Mouse (Mus musculus): ENCODE data around the gene Kif24. TPM values are rescaled to one million over a fixed set of nuclear protein-coding genes. Genes with fewer than 3 reads are reported as not detected.

Kif24 gene
- polyA plus RNA-seq, 1 experiment, result 0.44 TPM

DNA sequence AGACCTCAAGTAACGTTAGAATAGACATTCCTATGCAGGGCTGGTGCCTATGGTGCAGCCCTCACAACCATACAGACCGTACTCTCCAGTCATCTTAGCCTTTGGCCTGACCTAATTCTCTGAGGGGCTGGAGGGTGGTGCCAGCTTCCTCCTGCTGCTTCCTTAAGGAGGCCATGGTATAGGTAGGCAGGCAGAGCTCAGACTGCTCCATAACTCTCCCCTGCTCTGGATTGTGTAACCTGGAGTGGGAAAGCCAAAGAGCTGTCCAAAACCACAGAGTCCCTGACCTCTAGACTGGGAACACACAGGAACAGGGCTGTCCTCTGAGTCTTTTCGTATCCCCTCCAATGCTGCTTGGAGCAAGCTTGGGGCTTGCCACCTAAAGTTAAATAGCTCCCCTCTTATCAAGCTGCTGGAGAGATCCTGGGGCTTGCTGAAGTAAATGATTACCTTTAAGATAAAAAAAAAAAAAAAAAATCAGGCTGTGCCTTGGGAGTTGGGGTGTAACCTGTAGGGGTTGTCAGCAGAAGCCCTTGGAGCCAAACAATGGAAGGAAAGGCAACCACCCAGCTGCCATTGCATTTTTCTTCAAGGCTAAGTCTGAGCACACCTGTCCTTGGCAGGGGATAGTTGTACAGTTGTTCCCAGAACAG, 28.9 kb upstream of the Kif24 start:
- Histone ChIP-seq H3K27ac (ENCODE audit: insufficient read depth, low read depth, low read length) (peak overlapping the region; percentile 55; the same call in 1 of the 2 replicates), H3K27me3 (replicated peaks; ENCODE audit: control insufficient read depth, insufficient read depth, low read length) (no peaks in the 10 kb centered on the region), H3K36me3 (ENCODE audit: control insufficient read depth, insufficient read depth, low read length) (no peaks in the 10 kb centered on the region), H3K4me3 (ENCODE audit: insufficient read depth, low read depth, low read length) (no peak overlapping the region), H3K4me1 (ENCODE audit: control insufficient read depth, insufficient read depth, low read length) (peaks cover 30% of the 10 kb centered on the region)
- TF ChIP-seq POLR2A (IDR thresholded peaks at IDR 0.05; ENCODE audit: low read depth, low read length), result no peak
- no peak for TF ChIP-seq CTCF (conservative IDR thresholded peaks at IDR 0.05; ENCODE audit: insufficient read depth, insufficient read length, low read depth, low read length)
- peak; percentile 34 for DNase-seq
- 48% methylated on average over 3 of the region's 3 CpGs for WGBS

DNA sequence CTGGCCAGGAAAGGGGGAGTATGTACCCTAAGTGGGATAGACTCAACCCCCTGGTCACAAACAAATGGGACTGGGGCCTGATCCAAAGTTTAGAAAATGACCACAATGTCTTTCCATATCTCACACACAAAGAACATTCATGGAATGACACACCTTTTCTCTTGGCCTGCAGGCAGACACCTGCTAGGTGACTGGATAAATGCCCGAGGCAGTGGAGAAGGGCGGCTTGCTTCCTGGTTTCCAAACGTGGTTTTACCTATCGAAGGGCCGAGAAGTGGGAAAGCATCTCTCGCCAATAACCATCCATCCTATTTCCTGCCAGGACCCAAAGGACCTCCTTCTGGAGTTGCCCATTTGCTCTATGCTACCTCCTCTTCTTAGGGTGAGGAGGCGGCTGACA, 28.3 kb upstream of the Kif24 start:
- Histone ChIP-seq H3K36me3 (ENCODE audit: control insufficient read depth, insufficient read depth, low read length) (no peaks in the 10 kb centered on the region), H3K27me3 (replicated peaks; ENCODE audit: control insufficient read depth, insufficient read depth, low read length) (no peaks in the 10 kb centered on the region), H3K4me1 (ENCODE audit: control insufficient read depth, insufficient read depth, low read length) (peaks cover 27% of the 10 kb centered on the region), H3K4me3 (ENCODE audit: insufficient read depth, low read depth, low read length) (no peak overlapping the region), H3K27ac (ENCODE audit: insufficient read depth, low read depth, low read length) (no peak overlapping the region)
- TF ChIP-seq POLR2A (IDR thresholded peaks at IDR 0.05; ENCODE audit: low read depth, low read length) (no peak), CTCF (conservative IDR thresholded peaks at IDR 0.05; ENCODE audit: insufficient read depth, insufficient read length, low read depth, low read length) (no peak)
- WGBS, result 84% methylated on average over 7 of the region's 7 CpGs
- DNase-seq, result no peak

GRCm38 (mm10) chr4:41481601-41482017, 16.9 kb upstream of the Kif24 start:
- TF ChIP-seq POLR2A (IDR thresholded peaks at IDR 0.05; ENCODE audit: low read depth, low read length), result no peak
- no peak for TF ChIP-seq CTCF (conservative IDR thresholded peaks at IDR 0.05; ENCODE audit: insufficient read depth, insufficient read length, low read depth, low read length)
- no peaks in the 10 kb centered on the region for H3K4me1 ChIP-seq (ENCODE audit: control insufficient read depth, insufficient read depth, low read length)
- no peak overlapping the region for H3K27ac ChIP-seq (ENCODE audit: insufficient read depth, low read depth, low read length)
- no peaks in the 10 kb centered on the region for H3K36me3 ChIP-seq (ENCODE audit: control insufficient read depth, insufficient read depth, low read length)
- DNase-seq, result peak; percentile 79
- H3K27me3 ChIP-seq (replicated peaks; ENCODE audit: control insufficient read depth, insufficient read depth, low read length), result no peaks in the 10 kb centered on the region
- 30% methylated on average over 6 of the region's 6 CpGs for WGBS
- H3K4me3 ChIP-seq (ENCODE audit: insufficient read depth, low read depth, low read length), result no peak overlapping the region

DNA sequence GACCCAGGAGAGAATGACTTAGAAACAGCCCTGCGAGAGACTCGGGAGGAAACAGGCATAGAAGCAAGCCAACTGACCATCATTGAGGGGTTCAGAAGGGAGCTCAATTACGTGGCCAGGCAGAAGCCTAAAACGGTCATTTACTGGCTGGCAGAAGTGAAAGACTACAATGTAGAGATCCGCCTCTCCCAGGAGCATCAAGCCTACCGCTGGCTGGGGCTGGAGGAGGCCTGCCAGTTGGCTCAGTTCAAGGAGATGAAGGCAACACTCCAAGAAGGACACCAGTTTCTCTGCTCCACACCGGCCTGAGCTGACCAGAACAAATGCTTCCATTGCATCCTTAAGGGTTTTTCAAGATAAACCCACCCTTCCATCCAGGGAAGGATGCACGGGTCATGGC, 15.6 kb upstream of the Kif24 start:
- TF ChIP-seq POLR2A (IDR thresholded peaks at IDR 0.05; ENCODE audit: low read depth, low read length), result no peak
- TF ChIP-seq CTCF (conservative IDR thresholded peaks at IDR 0.05; ENCODE audit: insufficient read depth, insufficient read length, low read depth, low read length), result no peak
- WGBS, result 82% methylated on average over 8 of the region's 8 CpGs
- Histone ChIP-seq H3K27ac (ENCODE audit: insufficient read depth, low read depth, low read length) (no peak overlapping the region), H3K4me1 (ENCODE audit: control insufficient read depth, insufficient read depth, low read length) (no peaks in the 10 kb centered on the region), H3K27me3 (replicated peaks; ENCODE audit: control insufficient read depth, insufficient read depth, low read length) (no peaks in the 10 kb centered on the region), H3K36me3 (ENCODE audit: control insufficient read depth, insufficient read depth, low read length) (no peaks in the 10 kb centered on the region), H3K4me3 (ENCODE audit: insufficient read depth, low read depth, low read length) (no peak overlapping the region)
- no peak for DNase-seq

DNA sequence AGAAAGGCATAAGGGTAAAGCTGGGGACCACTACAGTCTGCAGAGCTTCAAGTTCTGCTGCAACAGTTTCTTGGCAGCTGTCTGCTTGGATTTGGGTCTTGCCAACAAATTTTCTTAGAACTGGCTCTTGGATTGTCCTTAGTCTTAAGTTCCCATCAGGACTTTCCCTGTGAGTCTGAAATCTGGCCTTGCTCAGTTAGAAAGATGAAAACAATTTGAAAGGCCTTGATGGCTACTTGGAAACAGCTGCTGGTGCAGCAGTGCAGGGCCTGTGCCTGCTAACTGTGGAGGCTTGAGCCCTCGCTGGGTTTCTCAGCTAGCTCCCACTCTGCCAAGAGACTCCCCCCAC, 14.7 kb upstream of the Kif24 start:
- 82% methylated on average over 1 of the region's 1 CpGs for WGBS
- no peak for DNase-seq
- Histone ChIP-seq H3K36me3 (ENCODE audit: control insufficient read depth, insufficient read depth, low read length) (no peaks in the 10 kb centered on the region), H3K27me3 (replicated peaks; ENCODE audit: control insufficient read depth, insufficient read depth, low read length) (no peaks in the 10 kb centered on the region), H3K27ac (ENCODE audit: insufficient read depth, low read depth, low read length) (no peak overlapping the region), H3K4me1 (ENCODE audit: control insufficient read depth, insufficient read depth, low read length) (no peaks in the 10 kb centered on the region), H3K4me3 (ENCODE audit: insufficient read depth, low read depth, low read length) (no peak overlapping the region)
- no peak for TF ChIP-seq POLR2A (IDR thresholded peaks at IDR 0.05; ENCODE audit: low read depth, low read length)
- no peak for TF ChIP-seq CTCF (conservative IDR thresholded peaks at IDR 0.05; ENCODE audit: insufficient read depth, insufficient read length, low read depth, low read length)

GRCm38 (mm10) chr4:41478751-41479455, 14.2 kb upstream of the Kif24 start:
- no peak for TF ChIP-seq POLR2A (IDR thresholded peaks at IDR 0.05; ENCODE audit: low read depth, low read length)
- no peak; the same call in 1 of the 2 replicates for TF ChIP-seq CTCF (conservative IDR thresholded peaks at IDR 0.05; ENCODE audit: insufficient read depth, insufficient read length, low read depth, low read length)
- no peaks in the 10 kb centered on the region for H3K4me1 ChIP-seq (ENCODE audit: control insufficient read depth, insufficient read depth, low read length)
- no peaks in the 10 kb centered on the region for H3K27me3 ChIP-seq (replicated peaks; ENCODE audit: control insufficient read depth, insufficient read depth, low read length)
- no peak overlapping the region for H3K27ac ChIP-seq (ENCODE audit: insufficient read depth, low read depth, low read length)
- no peak for DNase-seq
- no peaks in the 10 kb centered on the region for H3K36me3 ChIP-seq (ENCODE audit: control insufficient read depth, insufficient read depth, low read length)
- no peak overlapping the region for H3K4me3 ChIP-seq (ENCODE audit: insufficient read depth, low read depth, low read length)
- WGBS, result 87% methylated on average over 4 of the region's 4 CpGs

GRCm38 (mm10) chr4:41477648-41478160, 13.0 kb upstream of the Kif24 start:
- H3K36me3 ChIP-seq (ENCODE audit: control insufficient read depth, insufficient read depth, low read length), result no peaks in the 10 kb centered on the region
- no peak for TF ChIP-seq POLR2A (IDR thresholded peaks at IDR 0.05; ENCODE audit: low read depth, low read length)
- 84% methylated on average over 9 of the region's 9 CpGs for WGBS
- H3K4me1 ChIP-seq (ENCODE audit: control insufficient read depth, insufficient read depth, low read length), result no peaks in the 10 kb centered on the region
- DNase-seq, result no peak
- no peak overlapping the region for H3K27ac ChIP-seq (ENCODE audit: insufficient read depth, low read depth, low read length)
- no peaks in the 10 kb centered on the region for H3K27me3 ChIP-seq (replicated peaks; ENCODE audit: control insufficient read depth, insufficient read depth, low read length)
- H3K4me3 ChIP-seq (ENCODE audit: insufficient read depth, low read depth, low read length), result no peak overlapping the region
